Mouse (Mus musculus) intestine, embryonic 14.5 days (tissue): ENCODE measurements around the gene Celf2. TPM values are rescaled to one million over a fixed set of nuclear protein-coding genes. Genes with fewer than 3 reads are reported as not detected.

Experiments used
- ATAC-seq: fragments of 200-750 bp; cut with Nextera tagmentation; replicated peaks from 2 replicates; pipeline ENCODE4 v1.8.0; 2017; ENCODE audit warnings: low read depth, moderate number of reproducible peaks, moderate TSS enrichment, moderate library complexity; ENCODE audit not compliant: low FRiP score, low TSS enrichment
- DNase-seq: peaks from one replicate; pipeline ENCODE4 v3.0.0-alpha.2; 2018; ENCODE audit warnings: low spot score
- H3K27ac ChIP-seq: fragments of 300-500 bp; sonication (generic); 2 replicates; pipeline ENCODE4 v1.5.1; 2014; ENCODE audit warnings: low read depth, mild to moderate bottlenecking, control low read depth
- H3K27me3 ChIP-seq: fragments of 300-500 bp; sonication (generic); replicated peaks from 2 replicates; pipeline ENCODE4 v1.6.1; 2014; ENCODE audit warnings: low read length, control low read depth; ENCODE audit not compliant: control insufficient read depth, insufficient read depth
- H3K36me3 ChIP-seq: fragments of 300-500 bp; sonication (generic); 2 replicates; pipeline ENCODE4 v1.6.1; 2014; ENCODE audit warnings: low read length, control low read depth; ENCODE audit not compliant: control insufficient read depth, insufficient read depth
- H3K4me1 ChIP-seq: fragments of 300-500 bp; sonication (generic); replicated peaks from 2 replicates; pipeline ENCODE4 v1.6.1; 2014; ENCODE audit warnings: low read length, control low read depth, mixed read lengths; ENCODE audit not compliant: control insufficient read depth, insufficient read depth
- H3K4me2 ChIP-seq: fragments of 300-500 bp; sonication (generic); 2 replicates; pipeline ENCODE4 v1.6.1; 2014; ENCODE audit warnings: low read length
- H3K4me3 ChIP-seq: fragments of 300-500 bp; sonication (generic); 2 replicates; pipeline ENCODE4 v1.5.1; 2014; ENCODE audit warnings: low read depth, low read length, control low read depth, mixed read lengths
- H3K9ac ChIP-seq: fragments of 300-500 bp; sonication (generic); 2 replicates; pipeline ENCODE4 v1.6.1; 2014; ENCODE audit warnings: mild to moderate bottlenecking, low read length
- H3K9me3 ChIP-seq: fragments of 300-500 bp; sonication (generic); 2 replicates; pipeline ENCODE4 v1.6.1; 2016; ENCODE audit warnings: low read length, control low read depth; ENCODE audit not compliant: control insufficient read depth
- WGBS: fragments of 180-500 bp; shearing (Covaris S2); extraction: QIAGEN DNeasy Blood & Tissue Kit; methylation state at CpG from one replicate; pipeline ENCODE4 v1.1.7; 2014; 5-methylcytosine and 5-hydroxymethylcytosine counted together
- polyA plus RNA-seq: library from polyadenylated mRNA; unstranded; fragments of >200 nt; fragmentation: Nextera tagmentation; extraction: Ambion mirVana; gene quantifications from 2 replicates; pipeline ENCODE4 v1.2.1, GENCODE M21; 2014

Gene Celf2
- polyA plus RNA-seq, 1 experiment from 2014 or later, result 53.5 TPM

- no peak overlapping the region for H3K4me3 ChIP-seq
- no peaks in the 10 kb centered on the region for H3K36me3 ChIP-seq
- H3K9ac ChIP-seq, result no peak overlapping the region
- WGBS, result 71% methylated on average over 2 of the region's 2 CpGs
- H3K9me3 ChIP-seq, result no peaks in the 10 kb centered on the region
- H3K27ac ChIP-seq, result no peak overlapping the region
- H3K4me2 ChIP-seq, result no peak overlapping the region
- ATAC-seq, result no peak
- no peaks in the 10 kb centered on the region for H3K27me3 ChIP-seq
- DNase-seq, result no peak
- no peaks in the 10 kb centered on the region for H3K4me1 ChIP-seq
Observed at GRCm38 (mm10) chr2:7193413-7193812, 315.9 kb downstream of the Celf2 start.

- ATAC-seq (no peak), DNase-seq (no peak)
- Histone ChIP-seq H3K4me2 (no peak overlapping the region), H3K4me1 (no peaks in the 10 kb centered on the region), H3K36me3 (no peaks in the 10 kb centered on the region), H3K27me3 (no peaks in the 10 kb centered on the region), H3K9ac (no peak overlapping the region), H3K4me3 (no peak overlapping the region), H3K9me3 (no peaks in the 10 kb centered on the region), H3K27ac (no peak overlapping the region)
- WGBS, result 71% methylated on average over 1 of the region's 1 CpGs
Observed at GRCm38 (mm10) chr2:7179186-7179585, 330.2 kb downstream of the Celf2 start.

- ATAC-seq (no peak), DNase-seq (no peak)
- H3K4me2 ChIP-seq, result no peak overlapping the region
- no peak overlapping the region for H3K4me3 ChIP-seq
- H3K27me3 ChIP-seq, result no peaks in the 10 kb centered on the region
- no peaks in the 10 kb centered on the region for H3K9me3 ChIP-seq
- WGBS, result 87% methylated on average over 11 of the region's 11 CpGs
- no peak overlapping the region for H3K9ac ChIP-seq
- no peaks in the 10 kb centered on the region for H3K4me1 ChIP-seq
- no peaks in the 10 kb centered on the region for H3K36me3 ChIP-seq
- no peak overlapping the region for H3K27ac ChIP-seq
Observed at GRCm38 (mm10) chr2:7173271-7174064, 335.9 kb downstream of the Celf2 start.

- Histone ChIP-seq H3K9ac (no peak overlapping the region), H3K4me2 (no peak overlapping the region), H3K27me3 (no peaks in the 10 kb centered on the region), H3K9me3 (no peaks in the 10 kb centered on the region), H3K27ac (no peak overlapping the region), H3K36me3 (no peaks in the 10 kb centered on the region), H3K4me3 (no peak overlapping the region), H3K4me1 (no peaks in the 10 kb centered on the region)
- 65% methylated on average over 8 of the region's 8 CpGs for WGBS
- DNase-seq (no peak), ATAC-seq (no peak)
Observed at GRCm38 (mm10) chr2:7171087-7171696, 338.2 kb downstream of the Celf2 start.

GRCm38 (mm10) chr2:7165786-7166185, 343.6 kb downstream of the Celf2 start:
- no peak for DNase-seq
- Histone ChIP-seq H3K4me3 (no peak overlapping the region), H3K9ac (no peak overlapping the region), H3K27me3 (no peaks in the 10 kb centered on the region), H3K4me1 (no peaks in the 10 kb centered on the region), H3K9me3 (no peaks in the 10 kb centered on the region), H3K36me3 (no peaks in the 10 kb centered on the region), H3K4me2 (no peak overlapping the region), H3K27ac (no peak overlapping the region)
- ATAC-seq, result no peak
- WGBS, result 78% methylated on average over 3 of the region's 3 CpGs

- H3K27me3 ChIP-seq, result no peaks in the 10 kb centered on the region
- H3K4me2 ChIP-seq, result no peak overlapping the region
- no peak overlapping the region for H3K4me3 ChIP-seq
- no peaks in the 10 kb centered on the region for H3K36me3 ChIP-seq
- DNase-seq, result no peak
- H3K27ac ChIP-seq, result no peak overlapping the region
- peak; percentile 53; the same call in 1 of the 2 replicates for ATAC-seq
- no peaks in the 10 kb centered on the region for H3K4me1 ChIP-seq
- 64% methylated on average over 6 of the region's 6 CpGs for WGBS
- no peak overlapping the region for H3K9ac ChIP-seq
- H3K9me3 ChIP-seq, result no peaks in the 10 kb centered on the region
Observed at GRCm38 (mm10) chr2:7160108-7160507, 349.3 kb downstream of the Celf2 start.

DNA sequence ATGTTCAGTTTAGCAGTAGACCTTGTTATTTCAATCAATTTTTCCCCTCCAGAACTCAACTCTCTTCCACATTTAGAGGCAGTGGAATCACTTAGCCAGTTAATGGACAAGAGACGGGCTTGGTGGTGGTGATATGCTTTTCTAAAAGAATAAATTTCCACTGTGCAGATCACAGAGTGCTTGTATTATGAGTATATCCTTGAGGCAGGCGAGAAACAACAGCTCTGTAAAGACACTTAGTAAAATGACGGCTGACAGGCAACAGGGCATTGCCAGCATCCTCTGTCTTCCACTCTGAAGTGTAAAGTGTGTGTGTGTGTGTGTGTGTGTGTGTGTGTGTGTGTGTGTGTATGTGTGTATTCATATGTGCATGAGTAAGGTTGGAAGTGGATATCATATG, 362.1 kb downstream of the Celf2 start:
- Histone ChIP-seq H3K4me2 (no peak overlapping the region), H3K9ac (no peak overlapping the region), H3K36me3 (no peaks in the 10 kb centered on the region), H3K27ac (no peak overlapping the region), H3K4me3 (no peak overlapping the region), H3K4me1 (no peaks in the 10 kb centered on the region), H3K9me3 (no peaks in the 10 kb centered on the region), H3K27me3 (no peaks in the 10 kb centered on the region)
- WGBS, result 79% methylated on average over 3 of the region's 3 CpGs
- no peak for ATAC-seq
- DNase-seq, result no peak

GRCm38 (mm10) chr2:7145541-7146043, 363.8 kb downstream of the Celf2 start:
- Histone ChIP-seq H3K36me3 (no peaks in the 10 kb centered on the region), H3K27me3 (no peaks in the 10 kb centered on the region), H3K27ac (no peak overlapping the region), H3K9me3 (no peaks in the 10 kb centered on the region), H3K4me3 (no peak overlapping the region), H3K9ac (no peak overlapping the region), H3K4me2 (no peak overlapping the region), H3K4me1 (no peaks in the 10 kb centered on the region)
- ATAC-seq (no peak), DNase-seq (no peak)
- 89% methylated on average over 4 of the region's 4 CpGs for WGBS
